Mouse (Mus musculus) thymus, postnatal 25 days (tissue): ENCODE data around the gene Plscr5.

ENCODE experiments used
- DNase-seq: peaks from one replicate; pipeline ENCODE4 v3.0.0; 2022

Plscr5 gene

GRCm38 (mm10) chr9:92228867-92229832 lies 36.4 kb downstream of the Plscr5 start:
- no peak for DNase-seq

DNA sequence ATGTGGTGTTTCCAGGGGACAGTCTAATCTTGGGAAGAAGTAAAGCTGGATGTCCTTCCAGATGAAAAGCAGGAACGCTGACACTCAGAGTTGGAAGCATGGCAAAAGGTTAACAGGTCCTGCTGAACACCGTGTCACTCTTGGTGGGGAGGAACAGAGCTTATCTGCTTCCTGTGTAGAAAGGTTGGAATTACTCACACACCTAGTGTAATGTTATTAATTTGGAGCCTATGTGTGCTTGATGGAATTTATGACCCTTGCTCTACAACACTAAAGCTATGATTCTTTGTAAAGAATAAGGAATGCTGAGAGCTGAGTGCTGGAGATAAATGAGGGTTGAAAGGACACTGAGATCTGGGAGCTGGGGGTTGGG lies 37.1 kb downstream of the Plscr5 start:
- DNase-seq, result no peak

GRCm38 (mm10) chr9:92234901-92235458 lies 42.2 kb downstream of the Plscr5 start:
- no peak for DNase-seq

GRCm38 (mm10) chr9:92248773-92249446 lies 56.2 kb downstream of the Plscr5 start:
- DNase-seq, result no peak

- DNase-seq, result no peak
Measured at GRCm38 (mm10) chr9:92249447-92249852, 56.7 kb downstream of the Plscr5 start, which contains the start of gene Plscr1. Plscr1 (plus strand) TSS chr9:92249750.

GRCm38 (mm10) chr9:92249987-92250772 lies 57.4 kb downstream of the Plscr5 start:
- DNase-seq, result peak; percentile 38

DNA sequence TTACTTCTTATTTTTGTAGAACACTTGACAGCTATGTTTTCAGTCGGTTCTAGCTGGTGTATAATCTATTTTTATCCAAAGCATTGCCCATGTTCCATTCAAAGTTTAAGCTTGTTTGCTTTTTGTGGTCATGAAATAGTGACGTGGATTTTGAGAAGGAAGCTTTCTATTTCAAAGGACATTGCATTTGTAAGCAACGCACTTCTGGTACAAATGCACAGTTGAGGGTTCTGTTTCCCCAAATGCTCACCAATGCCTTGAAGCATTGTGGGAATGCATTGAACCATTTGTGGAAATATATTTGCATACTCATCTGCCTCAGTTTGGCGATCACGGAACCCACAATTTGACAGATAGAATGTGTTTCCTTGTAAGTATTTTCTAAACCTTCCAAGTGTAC lies 60.0 kb downstream of the Plscr5 start:
- DNase-seq, result no peak

GRCm38 (mm10) chr9:92253585-92254321 lies 61.0 kb downstream of the Plscr5 start:
- DNase-seq, result no peak
